Mouse (Mus musculus): Measurements from ENCODE around the gene Coro6. TPM values are rescaled to one million over a fixed set of nuclear protein-coding genes. Genes with fewer than 3 reads are reported as not detected.

The Coro6 gene
- total RNA-seq, 1 experiment = 0.80 TPM

- DNase-seq (ENCODE audit: low read depth, low spot score) = no peak
- in situ Hi-C loops (cut with MboI; ENCODE audit: low sequenced_read_pairs in 2 of 2, unreplicated experiment in 2 of 2) = no loop called here
- Histone ChIP-seq H3K4me1 (ENCODE audit: control insufficient read depth in 2 of 2, insufficient read depth in 2 of 2, low read length in 2 of 2, poor library complexity in 1 of 2) (peaks cover 0 to 7% of the 10 kb centered on the region in 2 experiments; a peak in 1 of 4 replicates), H3K4me3 (ENCODE audit: insufficient read depth in 1 of 2, low read depth in 1 of 2, low read length in 2 of 2, poor library complexity in 1 of 2, severe bottlenecking in 1 of 2) (no peak overlapping the region), H3K9me3 (ENCODE audit: control insufficient read depth, insufficient read depth, low read depth, low read length) (no peaks in the 10 kb centered on the region), H3K27ac (ENCODE audit: insufficient read depth, low read depth, low read length, poor library complexity, severe bottlenecking) (no peak overlapping the region), H3K9ac (ENCODE audit: insufficient read depth, low read depth, low read length, poor library complexity, severe bottlenecking) (no peak overlapping the region), H3K36me3 (ENCODE audit: control insufficient read depth, insufficient read depth, low read length, poor library complexity, severe bottlenecking) (no peaks in the 10 kb centered on the region)
- TF ChIP-seq MAFK (IDR thresholded peaks at IDR 0.05; ENCODE audit: insufficient read depth, low read depth, low read length) (no peak), ZNF384 (IDR thresholded peaks at IDR 0.05; ENCODE audit: low read depth, low read length) (no peak)
These were observed 21.5 kb downstream of the Coro6 start for GRCm38 (mm10) chr11:77483510-77484255.

DNA sequence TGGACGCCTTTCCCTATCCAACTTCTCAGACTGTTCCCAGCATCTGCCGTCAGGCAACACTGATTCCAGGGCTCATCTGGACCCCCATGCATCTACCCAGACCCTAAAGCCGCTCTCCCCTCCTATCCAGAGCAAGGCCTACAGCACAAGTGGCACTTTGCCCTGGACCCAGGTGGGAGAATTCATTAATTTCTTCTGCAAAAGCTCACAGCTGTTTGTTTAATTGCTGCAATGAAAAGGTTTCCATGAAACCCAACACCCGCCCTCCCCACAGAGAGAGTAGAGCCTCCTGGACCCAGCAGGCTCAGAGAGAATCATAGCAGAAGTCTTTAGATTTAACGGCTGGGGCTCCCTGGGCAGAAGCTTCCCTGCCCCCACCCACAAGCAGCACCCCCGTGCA lies 23.0 kb downstream of the Coro6 start:
- Histone ChIP-seq H3K9me3 (ENCODE audit: control insufficient read depth, insufficient read depth, low read depth, low read length) (no peaks in the 10 kb centered on the region), H3K4me3 (ENCODE audit: insufficient read depth in 1 of 2, low read depth in 1 of 2, low read length in 2 of 2, poor library complexity in 1 of 2, severe bottlenecking in 1 of 2) (no peak overlapping the region), H3K9ac (ENCODE audit: insufficient read depth, low read depth, low read length, poor library complexity, severe bottlenecking) (no peak overlapping the region), H3K27ac (ENCODE audit: insufficient read depth, low read depth, low read length, poor library complexity, severe bottlenecking) (no peak overlapping the region), H3K4me1 (ENCODE audit: control insufficient read depth in 2 of 2, insufficient read depth in 2 of 2, low read length in 2 of 2, poor library complexity in 1 of 2) (peaks cover 0 to 10% of the 10 kb centered on the region in 2 experiments; a peak in 1 of 4 replicates), H3K36me3 (ENCODE audit: control insufficient read depth, insufficient read depth, low read length, poor library complexity, severe bottlenecking) (no peaks in the 10 kb centered on the region)
- TF ChIP-seq HCFC1 (IDR thresholded peaks at IDR 0.05; ENCODE audit: borderline replicate concordance, insufficient read depth, low read length) (no peak), ZC3H11A (IDR thresholded peaks at IDR 0.05; ENCODE audit: borderline replicate concordance, low read depth, low read length) (no peak), ZNF384 (IDR thresholded peaks at IDR 0.05; ENCODE audit: low read depth, low read length) (no peak), MAFK (IDR thresholded peaks at IDR 0.05; ENCODE audit: insufficient read depth, low read depth, low read length) (no peak), CHD2 (IDR thresholded peaks at IDR 0.05; ENCODE audit: low read depth, low read length) (no peak)
- in situ Hi-C loops (cut with MboI; ENCODE audit: low sequenced_read_pairs in 2 of 2, unreplicated experiment in 2 of 2) = no loop called here
- no peak for DNase-seq (ENCODE audit: low read depth, low spot score)

DNA sequence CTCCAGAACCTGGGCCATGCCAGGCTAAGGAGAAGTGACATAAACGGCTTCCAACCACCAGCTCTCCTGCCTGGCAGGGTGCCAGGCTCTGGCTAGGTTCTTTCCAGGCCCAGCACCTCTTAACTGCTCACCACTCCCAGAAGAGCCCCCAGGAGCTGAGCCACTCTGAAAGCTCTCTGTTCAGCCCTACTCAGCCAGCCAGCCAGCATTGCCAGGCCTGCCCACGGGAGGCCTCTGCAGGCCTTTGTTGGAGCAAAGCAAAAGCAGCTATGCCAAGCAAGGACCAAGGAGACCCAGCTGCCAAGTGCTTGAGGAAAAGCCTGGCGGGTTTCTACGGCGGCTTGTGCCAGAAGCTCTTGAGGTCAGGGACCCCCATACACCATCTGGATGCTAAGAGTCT lies 24.6 kb downstream of the Coro6 start:
- Histone ChIP-seq H3K9ac (ENCODE audit: insufficient read depth, low read depth, low read length, poor library complexity, severe bottlenecking) (no peak overlapping the region), H3K4me1 (ENCODE audit: control insufficient read depth in 2 of 2, insufficient read depth in 2 of 2, low read length in 2 of 2, poor library complexity in 1 of 2) (peaks cover 0 to 16% of the 10 kb centered on the region in 2 experiments; a peak in 2 of 4 replicates), H3K27ac (ENCODE audit: insufficient read depth, low read depth, low read length, poor library complexity, severe bottlenecking) (no peak overlapping the region), H3K36me3 (ENCODE audit: control insufficient read depth, insufficient read depth, low read length, poor library complexity, severe bottlenecking) (no peaks in the 10 kb centered on the region), H3K4me3 (ENCODE audit: insufficient read depth in 1 of 2, low read depth in 1 of 2, low read length in 2 of 2, poor library complexity in 1 of 2, severe bottlenecking in 1 of 2) (no peak overlapping the region), H3K9me3 (ENCODE audit: control insufficient read depth, insufficient read depth, low read depth, low read length) (no peaks in the 10 kb centered on the region)
- DNase-seq (ENCODE audit: low read depth, low spot score) = no peak
- TF ChIP-seq ZC3H11A (IDR thresholded peaks at IDR 0.05; ENCODE audit: borderline replicate concordance, low read depth, low read length) (no peak), ZNF384 (IDR thresholded peaks at IDR 0.05; ENCODE audit: low read depth, low read length) (no peak), HCFC1 (IDR thresholded peaks at IDR 0.05; ENCODE audit: borderline replicate concordance, insufficient read depth, low read length) (no peak), MAFK (IDR thresholded peaks at IDR 0.05; ENCODE audit: insufficient read depth, low read depth, low read length) (no peak), CHD2 (IDR thresholded peaks at IDR 0.05; ENCODE audit: low read depth, low read length) (no peak)
- in situ Hi-C loops (cut with MboI; ENCODE audit: low sequenced_read_pairs in 2 of 2, unreplicated experiment in 2 of 2) = no loop called here

GRCm38 (mm10) chr11:77488771-77489581 lies 26.8 kb downstream of the Coro6 start:
- in situ Hi-C loops (cut with MboI; ENCODE audit: low sequenced_read_pairs in 2 of 2, unreplicated experiment in 2 of 2) = no loop called here
- Histone ChIP-seq H3K36me3 (ENCODE audit: control insufficient read depth, insufficient read depth, low read length, poor library complexity, severe bottlenecking) (no peaks in the 10 kb centered on the region), H3K9ac (ENCODE audit: insufficient read depth, low read depth, low read length, poor library complexity, severe bottlenecking) (peak overlapping the region; percentile 73), H3K27ac (ENCODE audit: insufficient read depth, low read depth, low read length, poor library complexity, severe bottlenecking) (no peak overlapping the region), H3K4me1 (ENCODE audit: control insufficient read depth in 2 of 2, insufficient read depth in 2 of 2, low read length in 2 of 2, poor library complexity in 1 of 2) (peaks cover 3 to 15% of the 10 kb centered on the region in 2 experiments; a peak in 3 of 4 replicates), H3K9me3 (ENCODE audit: control insufficient read depth, insufficient read depth, low read depth, low read length) (no peaks in the 10 kb centered on the region), H3K4me3 (ENCODE audit: insufficient read depth in 1 of 2, low read depth in 1 of 2, low read length in 2 of 2, poor library complexity in 1 of 2, severe bottlenecking in 1 of 2) (peak overlapping the region; percentile 73 to 91)
- no peak for DNase-seq (ENCODE audit: low read depth, low spot score)
- no peak for TF ChIP-seq ZC3H11A (IDR thresholded peaks at IDR 0.05; ENCODE audit: borderline replicate concordance, low read depth, low read length)
- TF ChIP-seq ZNF384 (IDR thresholded peaks at IDR 0.05; ENCODE audit: low read depth, low read length) = no peak
- 0 out of 2 replicates have a peak, but pooled peaks have one; percentile 32 for TF ChIP-seq HCFC1 (IDR thresholded peaks at IDR 0.05; ENCODE audit: borderline replicate concordance, insufficient read depth, low read length)

Data from ES-E14 (cell line).